Mouse (Mus musculus) heart, postnatal 0 days (tissue): ENCODE data around the gene Arhgap24.

Experiments
- CTCF ChIP-seq: IDR thresholded peaks from 2 replicates; pipeline ENCODE4 v1.5.1; 2016; ENCODE audit warnings: antibody characterized with exemption, control low read depth, low read depth
- EP300 ChIP-seq: IDR thresholded peaks from 2 replicates; pipeline ENCODE4 v1.6.1; 2016; ENCODE audit warnings: antibody characterized with exemption, low read depth

DNA sequence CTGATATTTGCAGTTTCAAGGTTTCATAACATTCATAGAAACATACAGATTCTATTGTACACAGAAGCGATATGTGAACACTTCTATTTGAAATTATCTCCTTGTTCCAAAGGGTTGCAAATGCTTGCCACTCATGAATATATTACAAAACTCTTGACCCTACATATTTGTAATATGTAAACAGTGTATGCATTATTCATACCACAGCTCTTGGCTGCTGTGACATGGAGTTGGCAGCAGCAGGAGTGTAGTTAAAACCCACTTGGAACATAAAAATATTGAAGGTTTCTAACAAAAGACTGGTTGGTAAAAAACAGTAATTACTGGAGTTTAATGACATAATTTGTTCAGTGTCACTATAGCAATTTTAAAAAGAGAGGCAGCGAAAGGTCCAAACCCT, 10.9 kb upstream of the Arhgap24 start:
- TF ChIP-seq CTCF = no peak
- no peak for TF ChIP-seq EP300
